Mouse (Mus musculus): ENCODE measurements at regions not wholly inside any gene's neighbourhood (a gene's known extent, or its start where the extent isn't known, plus 50 kb on each side); places are given as distances from the start of the nearest gene placed in this dataset.

GRCm38 (mm10) chr7:72835423-72835822 is 529.0 kb upstream of the Mctp2 start:
- TF ChIP-seq CTCF (IDR thresholded peaks at IDR 0.05; ENCODE audit: low read depth, low read length): no peak
- TF ChIP-seq POLR2A (IDR thresholded peaks at IDR 0.05; ENCODE audit: insufficient read depth, low read length): no peak
